Mouse (Mus musculus): ENCODE data around the gene Kcna6. TPM values are rescaled to one million over a fixed set of nuclear protein-coding genes. Genes with fewer than 3 reads are reported as not detected.

Kcna6 gene
- 4.5 and 6.5 TPM in 2 replicates for polyA plus RNA-seq (2015; fragmentation: Nextera tagmentation; extraction: Ambion mirVana)

DNA sequence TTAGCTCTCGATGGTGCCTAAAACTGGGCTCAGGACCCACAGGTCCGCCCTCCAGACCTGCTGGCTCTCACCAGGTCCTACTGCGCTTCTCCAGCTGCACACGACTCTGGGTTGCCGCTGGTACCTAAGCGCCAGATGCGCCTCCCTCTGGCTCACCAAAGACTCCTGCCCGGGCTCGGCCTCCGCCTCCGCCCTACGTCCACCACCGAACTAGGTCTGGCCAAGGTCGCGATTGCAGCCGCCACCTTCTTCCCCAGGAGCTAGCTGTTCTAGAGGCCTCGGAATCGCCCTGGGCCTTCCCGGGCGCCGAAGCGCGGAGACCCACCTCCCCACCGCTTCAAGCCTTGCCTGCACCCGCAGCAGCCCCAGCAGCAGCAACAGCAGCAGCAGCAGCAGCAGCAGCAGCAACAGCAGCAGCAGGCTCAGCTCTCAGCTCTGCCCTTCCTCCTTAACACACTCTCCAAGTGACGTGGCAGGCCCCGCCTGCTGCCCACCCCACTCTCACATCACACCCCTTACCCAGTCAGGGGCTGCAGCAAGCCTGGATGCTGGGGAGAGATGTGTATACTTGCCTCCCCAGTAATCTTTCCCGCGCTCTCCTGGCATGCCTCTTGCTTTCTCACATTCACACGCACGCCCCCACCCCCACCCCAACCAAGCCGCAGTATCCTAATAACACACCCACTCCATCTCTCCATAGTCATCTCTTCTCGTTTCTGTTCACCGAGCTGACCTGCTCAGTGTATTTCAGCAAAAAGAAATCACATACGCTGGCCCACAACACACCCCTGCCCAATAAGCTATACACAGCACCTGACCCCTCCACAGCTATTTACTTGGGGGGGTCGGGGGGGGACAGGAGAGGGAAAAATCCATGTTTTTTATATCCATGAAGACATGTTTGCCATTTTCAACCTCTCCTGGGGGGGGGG is at the start of gene Kcna6:
TSS of gene Kcna6 (minus strand) at position 464 of the 932 bp plus-strand sequence.

Other genes with a start within 250 kb of the Kcna6 start
- 3.9 and 4.6 TPM in 2 replicates for gene Kcna5, start 205.3 kb downstream of the Kcna6 start, polyA plus RNA-seq (2015; fragmentation: Nextera tagmentation; extraction: Ambion mirVana)
- 1.3 TPM in 2 replicates for gene Kcna1, start 94.3 kb downstream of the Kcna6 start, polyA plus RNA-seq (2015; fragmentation: Nextera tagmentation; extraction: Ambion mirVana)
- 210 and 290 TPM in 2 replicates for gene Ndufa9, start 108.5 kb upstream of the Kcna6 start, polyA plus RNA-seq (2015; fragmentation: Nextera tagmentation; extraction: Ambion mirVana)
- gene Akap3, start 112.4 kb upstream of the Kcna6 start, polyA plus RNA-seq (2015; fragmentation: Nextera tagmentation; extraction: Ambion mirVana): not detected in 2 replicates
- gene Dyrk4, start 181.2 kb upstream of the Kcna6 start, polyA plus RNA-seq (2015; fragmentation: Nextera tagmentation; extraction: Ambion mirVana): not detected in 2 replicates
- 22.3 and 25.7 TPM in 2 replicates for gene Rad51ap1, start 198.9 kb upstream of the Kcna6 start, polyA plus RNA-seq (2015; fragmentation: Nextera tagmentation; extraction: Ambion mirVana)
- gene D6Wsu163e, start 199.3 kb upstream of the Kcna6 start, polyA plus RNA-seq (2015; fragmentation: Nextera tagmentation; extraction: Ambion mirVana): 15.3 and 15.9 TPM in 2 replicates